Mouse (Mus musculus): ENCODE measurements around the gene Zfp691.

The Zfp691 gene

DNA sequence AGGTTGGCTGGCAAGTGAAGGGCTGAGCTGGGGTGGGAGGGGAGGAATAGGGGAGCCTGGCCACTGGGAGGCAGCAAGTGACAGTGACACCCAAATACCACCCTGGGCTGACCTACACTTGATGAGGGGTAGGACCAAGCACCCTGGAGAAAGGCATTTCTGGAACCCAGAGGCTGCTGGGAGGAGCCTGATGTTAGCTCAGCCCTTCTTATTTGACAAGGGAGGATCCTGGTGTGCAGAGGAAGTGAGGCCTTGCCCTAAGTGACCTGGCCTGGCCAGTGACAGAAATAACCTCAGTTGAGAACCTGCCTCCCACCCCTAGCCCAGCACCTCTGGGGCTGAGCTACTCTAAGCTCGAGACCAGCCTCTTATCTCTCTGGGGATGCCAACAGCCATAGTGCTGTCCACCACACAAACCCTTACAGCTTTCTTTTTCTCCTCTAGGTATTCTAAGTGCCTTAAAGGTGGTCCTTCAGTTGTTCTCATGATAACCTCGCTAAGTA lies 49.2 kb downstream of the Zfp691 start:
- DNase-seq (ENCODE audit: low read depth): peak; percentile 73

DNA sequence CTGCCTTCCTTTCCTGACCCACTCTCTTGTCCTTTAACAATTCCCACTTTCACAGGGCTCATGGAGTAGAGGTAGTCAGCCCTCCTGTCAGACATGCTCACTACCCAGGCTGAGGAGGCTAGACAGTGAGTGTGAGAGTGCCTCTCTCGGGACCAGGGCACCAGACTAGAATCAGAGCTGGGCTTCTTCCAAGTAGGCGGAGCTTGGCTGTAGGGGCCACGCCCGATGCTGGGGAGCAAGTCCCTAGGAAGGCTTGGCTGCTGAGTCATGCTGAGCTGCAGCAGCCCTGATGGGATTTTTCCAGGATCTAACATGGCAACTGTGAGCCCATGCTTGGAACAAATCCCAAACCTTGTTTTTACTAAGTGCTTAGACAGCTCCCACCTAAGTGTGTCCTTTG lies 52.7 kb downstream of the Zfp691 start:
- peak; percentile 72 for DNase-seq (ENCODE audit: low read depth)

GRCm38 (mm10) chr4:119120095-119120494 lies 53.9 kb downstream of the Zfp691 start:
- DNase-seq (ENCODE audit: low read depth): peak; percentile 12

Data from 416B (cell line).